8 mouse cellular contexts compared by ENCODE assay signal in genomic region chr17:15536457-15536904, GRCm38 (mm10). TPM values are rescaled to one million over a fixed set of nuclear protein-coding genes. Genes with fewer than 3 reads are reported as not detected.
DNase-seq lines count a peak whose midpoint lies in the region; ATAC-seq and TF ChIP-seq lines count a peak whose summit lies in the region.

No protein-coding gene starts in this region.

- H3K4me2 ChIP-seq in forebrain, embryonic 11.5 days (ENCODE audit: low read depth, low read length, severe bottlenecking) = peak overlapping the region; percentile 88
- H3K4me2 ChIP-seq in intestine, embryonic 16.5 days (ENCODE audit: low read depth, low read length) = peak overlapping the region; percentile 92

- TF ChIP-seq POLR2A in ES-Bruce4 (IDR thresholded peaks at IDR 0.05; ENCODE audit: insufficient read depth, low read length) = no peak

- peaks cover 8% of the 10 kb centered on the region for H3K27me3 ChIP-seq in ES-Bruce4 (ENCODE audit: control insufficient read depth, insufficient read depth, low read length, poor library complexity, severe bottlenecking)
- H3K27me3 ChIP-seq in forebrain, embryonic 11.5 days (ENCODE audit: control insufficient read depth, insufficient read depth, low read length) = peaks cover 8% of the 10 kb centered on the region
- H3K27me3 ChIP-seq in intestine, embryonic 16.5 days (replicated peaks; ENCODE audit: control insufficient read depth, insufficient read depth, low read length) = peaks cover 3% of the 10 kb centered on the region; the same call in 1 of the 2 replicates

- H3K27ac ChIP-seq in ES-Bruce4 (ENCODE audit: insufficient read depth, low read length) = no peak overlapping the region
- no peak overlapping the region for H3K27ac ChIP-seq in forebrain, embryonic 11.5 days (ENCODE audit: low read depth, low read length)
- no peak overlapping the region for H3K27ac ChIP-seq in intestine, embryonic 16.5 days (ENCODE audit: low read length)

- 1% methylated on average over 33 of the region's 33 CpGs for WGBS in forebrain, embryonic 11.5 days
- under 1% methylated on average over 33 of the region's 33 CpGs for WGBS in intestine, embryonic 16.5 days

- ATAC-seq in forebrain, embryonic 11.5 days (replicated peaks; ENCODE audit: low FRiP score) = peak; percentile 53; the same call in 1 of the 2 replicates
- ATAC-seq in intestine, embryonic 16.5 days = no peak
- ATAC-seq in megakaryocyte-erythroid progenitor cell, adult 5-6 weeks (replicated peaks; ENCODE audit: low FRiP score, low TSS enrichment, poor library complexity, severe bottlenecking) = peak; percentile 69

- H3K9ac ChIP-seq in ES-Bruce4 (ENCODE audit: low read depth, poor library complexity, severe bottlenecking) = peak overlapping the region; percentile 29
- peak overlapping the region; percentile 56 for H3K9ac ChIP-seq in forebrain, embryonic 11.5 days (ENCODE audit: low read length)
- H3K9ac ChIP-seq in intestine, embryonic 16.5 days (ENCODE audit: low read depth, low read length) = peak overlapping the region; percentile 59

- TF ChIP-seq EP300 in ES-Bruce4 (IDR thresholded peaks at IDR 0.05; ENCODE audit: insufficient read depth, low read depth, low read length) = no peak

- DNase-seq in adrenal gland, postnatal 14 days = peak; percentile 27
- no peak for DNase-seq in adrenal gland, adult 8-10 months
- peak; percentile 70 for DNase-seq in forebrain, embryonic 11.5 days (ENCODE audit: low spot score)
- no peak for DNase-seq in c-Kit-positive CD71-positive TER-119-positive erythroid progenitor cells, embryonic 14.5 days (ENCODE audit: low spot score)
- DNase-seq in left cerebral cortex, adult 9 months (ENCODE audit: low spot score in 2 of 2) = no peak

- peak overlapping the region; percentile 57 for H3K4me3 ChIP-seq in ES-Bruce4 (ENCODE audit: low read depth, low read length)
- peak overlapping the region; percentile 42 for H3K4me3 ChIP-seq in forebrain, embryonic 11.5 days (ENCODE audit: low read depth, low read length)
- H3K4me3 ChIP-seq in intestine, embryonic 16.5 days (ENCODE audit: low read length) = peak overlapping the region; percentile 54

- H3K4me1 ChIP-seq in ES-Bruce4 (ENCODE audit: control insufficient read depth, insufficient read depth, low read length) = no peaks in the 10 kb centered on the region
- no peaks in the 10 kb centered on the region for H3K4me1 ChIP-seq in forebrain, embryonic 11.5 days (replicated peaks; ENCODE audit: control insufficient read depth, insufficient read depth, low read length)
- H3K4me1 ChIP-seq in intestine, embryonic 16.5 days (ENCODE audit: control insufficient read depth, insufficient read depth, low read length) = no peaks in the 10 kb centered on the region

- H3K36me3 ChIP-seq in ES-Bruce4 (ENCODE audit: control insufficient read depth, insufficient read depth, low read length, poor library complexity, severe bottlenecking) = no peaks in the 10 kb centered on the region
- H3K36me3 ChIP-seq in forebrain, embryonic 11.5 days (ENCODE audit: control insufficient read depth, insufficient read depth, low read length) = no peaks in the 10 kb centered on the region
- H3K36me3 ChIP-seq in intestine, embryonic 16.5 days (ENCODE audit: control insufficient read depth, insufficient read depth, low read length) = no peaks in the 10 kb centered on the region

- no peaks in the 10 kb centered on the region for H3K9me3 ChIP-seq in ES-Bruce4 (replicated peaks; ENCODE audit: control insufficient read depth, insufficient read depth, low read length, poor library complexity, severe bottlenecking)
- no peaks in the 10 kb centered on the region for H3K9me3 ChIP-seq in forebrain, embryonic 11.5 days (ENCODE audit: control insufficient read depth, low read length)
- no peaks in the 10 kb centered on the region for H3K9me3 ChIP-seq in intestine, embryonic 16.5 days (ENCODE audit: control insufficient read depth, low read length)

- TF ChIP-seq CTCF in ES-Bruce4 (IDR thresholded peaks at IDR 0.05; ENCODE audit: low read depth, low read length) = no peak

RNA-seq across cellular contexts. Expression of gene Pdcd2, which starts 9.4 kb away (rescaled TPM):
- 30.8 and 36.2 TPM in 2 replicates for total RNA-seq in adrenal gland, postnatal 14 days (2021)
- 10 to 100 TPM; 34.2 to 42.4 (median 38.9) TPM for total RNA-seq in adrenal gland, adult 8-10 months (2022)
- polyA plus RNA-seq in ES-Bruce4 (2011; ENCODE audit: insufficient read depth, insufficient read length, low read depth, missing spikeins) = 39.2 and 62.0 TPM in 2 replicates
- polyA plus RNA-seq in forebrain, embryonic 11.5 days (2014; fragmentation: Nextera tagmentation; extraction: Ambion mirVana) = 51.6 and 53.0 TPM in 2 replicates
- polyA plus RNA-seq in intestine, embryonic 16.5 days (2015; fragmentation: Nextera tagmentation; extraction: Ambion mirVana) = 48.1 and 48.9 TPM in 2 replicates
- 59.7 and 79.5 TPM in 2 replicates for total RNA-seq in megakaryocyte-erythroid progenitor cell, adult 5-6 weeks (2014; fragmentation: Nextera tagmentation)
- 142 and 152 TPM in 2 replicates for total RNA-seq in megakaryocyte-erythroid progenitor cell, adult 5-6 weeks (2017)

RNA-seq across cellular contexts. Expression of gene Prdm9, which starts 27.7 kb away (rescaled TPM):
- total RNA-seq in adrenal gland, postnatal 14 days (2021) = 9.1 and 9.2 TPM in 2 replicates
- 10 to 100 TPM in 1 of 4 experiments, 1 to 10 TPM in 3; 5.1 to 11.2 (median 7.1) TPM for total RNA-seq in adrenal gland, adult 8-10 months (2022)
- polyA plus RNA-seq in ES-Bruce4 (2011; ENCODE audit: insufficient read depth, insufficient read length, low read depth, missing spikeins) = 5.8 and 7.9 TPM in 2 replicates
- polyA plus RNA-seq in forebrain, embryonic 11.5 days (2014; fragmentation: Nextera tagmentation; extraction: Ambion mirVana) = 1.2 and 1.3 TPM in 2 replicates
- 1.5 and 2.2 TPM in 2 replicates for polyA plus RNA-seq in intestine, embryonic 16.5 days (2015; fragmentation: Nextera tagmentation; extraction: Ambion mirVana)
- 3.0 and 9.8 TPM in 2 replicates for total RNA-seq in megakaryocyte-erythroid progenitor cell, adult 5-6 weeks (2014; fragmentation: Nextera tagmentation)
- total RNA-seq in megakaryocyte-erythroid progenitor cell, adult 5-6 weeks (2017) = 0.91 and 1.3 TPM in 2 replicates

RNA-seq across cellular contexts. Expression of gene Tbp, which starts 36.8 kb away (rescaled TPM):
- total RNA-seq in adrenal gland, postnatal 14 days (2021) = 25.9 and 33.1 TPM in 2 replicates
- 10 to 100 TPM; 29.8 to 48.0 (median 36.5) TPM for total RNA-seq in adrenal gland, adult 8-10 months (2022)
- polyA plus RNA-seq in ES-Bruce4 (2011; ENCODE audit: insufficient read depth, insufficient read length, low read depth, missing spikeins) = 55.5 and 64.7 TPM in 2 replicates
- polyA plus RNA-seq in forebrain, embryonic 11.5 days (2014; fragmentation: Nextera tagmentation; extraction: Ambion mirVana) = 79.6 and 80.4 TPM in 2 replicates
- 32.9 and 33.6 TPM in 2 replicates for polyA plus RNA-seq in intestine, embryonic 16.5 days (2015; fragmentation: Nextera tagmentation; extraction: Ambion mirVana)
- 52.9 and 80.9 TPM in 2 replicates for total RNA-seq in megakaryocyte-erythroid progenitor cell, adult 5-6 weeks (2014; fragmentation: Nextera tagmentation)
- 58.9 and 68.9 TPM in 2 replicates for total RNA-seq in megakaryocyte-erythroid progenitor cell, adult 5-6 weeks (2017)

RNA-seq across cellular contexts. Expression of gene Psmb1, which starts 36.9 kb away (rescaled TPM):
- 159 and 160 TPM in 2 replicates for total RNA-seq in adrenal gland, postnatal 14 days (2021)
- 100 to 1,000 TPM; 168 to 183 (median 174) TPM for total RNA-seq in adrenal gland, adult 8-10 months (2022)
- polyA plus RNA-seq in ES-Bruce4 (2011; ENCODE audit: insufficient read depth, insufficient read length, low read depth, missing spikeins) = 195 and 199 TPM in 2 replicates
- 244 and 247 TPM in 2 replicates for polyA plus RNA-seq in forebrain, embryonic 11.5 days (2014; fragmentation: Nextera tagmentation; extraction: Ambion mirVana)
- 238 and 252 TPM in 2 replicates for polyA plus RNA-seq in intestine, embryonic 16.5 days (2015; fragmentation: Nextera tagmentation; extraction: Ambion mirVana)
- total RNA-seq in megakaryocyte-erythroid progenitor cell, adult 5-6 weeks (2014; fragmentation: Nextera tagmentation) = 161 and 162 TPM in 2 replicates
- total RNA-seq in megakaryocyte-erythroid progenitor cell, adult 5-6 weeks (2017) = 154 and 171 TPM in 2 replicates

Comparison
In these comparisons a context has a peak if more than half of its experiments do, and no peak if none do; other contexts are left out.
1. DNase-seq: peak in adrenal gland, postnatal 14 days (single experiment) and forebrain, embryonic 11.5 days (single experiment); none in adrenal gland, adult 8-10 months (single experiment), c-Kit-positive CD71-positive TER-119-positive erythroid progenitor cells, embryonic 14.5 days (single experiment) and left cerebral cortex, adult 9 months (0 of 2).
2. Peak in every context shown above with its lines, with median percentiles within 50 percentile points of each other: H3K4me3 ChIP-seq and H3K9ac ChIP-seq.